Mouse (Mus musculus): ENCODE results near the gene Cry2. TPM values are rescaled to one million over a fixed set of nuclear protein-coding genes. Genes with fewer than 3 reads are reported as not detected.
A peak's percentile ranks its signal among the peaks of the same experiment; 100 is the strongest.
"Not testable (repeated sequence)": the region's sequence is repeated elsewhere in the genome, so short reads cannot be mapped to it uniquely, and the experiment has no call there.

Cry2 gene
- polyA plus RNA-seq, 1 experiment from 2014 or later, result 36.6 TPM

DNA sequence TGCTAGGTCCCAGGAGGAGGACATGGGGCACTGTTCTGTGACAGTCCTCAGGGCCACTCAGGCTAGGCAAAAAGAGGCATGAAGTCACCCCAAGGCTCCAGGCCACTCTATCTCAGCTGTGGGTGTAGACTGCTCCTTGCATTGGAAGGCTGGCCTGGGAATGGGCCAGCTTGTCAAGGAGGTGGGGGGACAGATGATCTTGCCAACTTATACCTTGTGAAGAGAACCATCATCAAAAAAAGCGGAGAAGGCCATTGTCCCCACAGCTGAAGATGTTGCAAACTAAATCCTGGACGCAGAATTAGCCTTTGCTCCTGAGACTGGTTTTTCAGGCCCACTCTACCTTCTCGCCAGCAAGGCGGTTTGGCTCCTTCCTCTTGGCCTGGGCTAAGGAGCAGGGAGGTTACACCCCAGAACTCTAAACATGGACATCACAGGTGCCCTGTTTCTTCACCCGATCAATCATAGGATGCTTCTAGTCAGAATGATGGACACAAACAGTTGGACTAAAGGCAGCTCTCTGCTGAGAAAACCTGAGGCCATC, 30.0 kb downstream of the Cry2 start:
- H3K4me2 ChIP-seq (replicated peaks; ENCODE audit: low read depth, low read length), result no peak overlapping the region
- WGBS, result 92% methylated on average over 5 of the region's 5 CpGs
- no peak for TF ChIP-seq CTCF (IDR thresholded peaks at IDR 0.05)
- ATAC-seq (no peak), DNase-seq (ENCODE audit: low spot score) (no peak)
- H3K4me1 ChIP-seq (ENCODE audit: insufficient read depth, low read depth, low read length), result no peaks in the 10 kb centered on the region; the same call in 1 of the 2 replicates
- H3K36me3 ChIP-seq (ENCODE audit: insufficient read depth, low read length), result peaks cover 44% of the 10 kb centered on the region
- H3K9ac ChIP-seq (replicated peaks; ENCODE audit: low read depth), result no peak overlapping the region
- H3K4me3 ChIP-seq (ENCODE audit: low read depth, low read length), result no peak overlapping the region
- no peak overlapping the region for H3K27ac ChIP-seq (ENCODE audit: low read length)
- H3K27me3 ChIP-seq (replicated peaks; ENCODE audit: insufficient read depth, low read length), result peaks cover 7% of the 10 kb centered on the region; the same call in 1 of the 2 replicates
- no peaks in the 10 kb centered on the region for H3K9me3 ChIP-seq (ENCODE audit: low read length)

DNA sequence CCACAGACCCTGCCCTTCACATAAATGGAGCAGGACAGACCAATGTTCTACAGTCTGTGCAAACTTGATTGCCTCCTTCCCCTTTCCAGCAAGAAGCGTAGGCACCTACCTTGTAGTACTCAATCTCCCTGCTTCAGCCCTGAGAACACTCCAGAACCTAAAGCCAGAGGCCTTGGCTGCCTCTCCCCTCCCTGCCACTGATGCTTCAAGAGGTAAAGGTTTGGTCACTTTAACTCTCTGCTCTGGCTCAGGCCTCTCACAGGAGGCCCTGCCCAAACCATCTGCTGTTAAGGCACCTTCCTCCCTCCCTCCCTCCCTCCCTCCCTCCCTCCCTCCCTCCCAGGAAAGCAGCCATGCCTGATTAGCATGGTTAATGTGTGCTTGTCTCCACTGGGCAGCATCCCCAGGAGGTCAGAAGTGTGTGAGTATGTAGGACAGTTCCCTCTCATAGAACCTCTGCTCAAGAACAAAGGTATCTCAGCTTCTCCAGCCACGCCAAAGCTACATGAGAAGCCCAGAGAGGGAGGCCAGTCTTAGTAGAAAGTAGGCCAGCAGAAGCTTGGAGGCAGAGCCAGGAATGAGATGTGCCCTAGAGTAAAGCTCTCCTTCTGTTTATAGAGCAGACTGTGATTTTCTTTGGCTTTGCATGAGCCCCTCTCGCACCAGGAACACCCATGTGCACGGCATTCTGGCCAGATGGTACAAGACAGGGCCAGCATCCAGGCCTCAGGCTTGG, 31.1 kb downstream of the Cry2 start:
- no peak overlapping the region for H3K4me2 ChIP-seq (replicated peaks; ENCODE audit: low read depth, low read length)
- H3K27ac ChIP-seq (ENCODE audit: low read length), result no peak overlapping the region
- TF ChIP-seq CTCF (IDR thresholded peaks at IDR 0.05), result no peak
- TF ChIP-seq EP300 (IDR thresholded peaks at IDR 0.05), result no peak
- no peak overlapping the region for H3K9ac ChIP-seq (replicated peaks; ENCODE audit: low read depth)
- H3K9me3 ChIP-seq (ENCODE audit: low read length), result no peaks in the 10 kb centered on the region
- whole genome bisulfite sequencing, result 58% methylated on average over 4 of the region's 4 CpGs
- DNase-seq (ENCODE audit: low spot score), result no peak
- peaks cover 34% of the 10 kb centered on the region for H3K36me3 ChIP-seq (ENCODE audit: insufficient read depth, low read length)
- H3K27me3 ChIP-seq (replicated peaks; ENCODE audit: insufficient read depth, low read length), result peaks cover 7% of the 10 kb centered on the region; the same call in 1 of the 2 replicates
- H3K4me3 ChIP-seq (ENCODE audit: low read depth, low read length), result no peak overlapping the region
- peak; percentile 5; the same call in 1 of the 2 replicates for ATAC-seq
- H3K4me1 ChIP-seq (ENCODE audit: insufficient read depth, low read depth, low read length), result no peaks in the 10 kb centered on the region; the same call in 1 of the 2 replicates

DNA sequence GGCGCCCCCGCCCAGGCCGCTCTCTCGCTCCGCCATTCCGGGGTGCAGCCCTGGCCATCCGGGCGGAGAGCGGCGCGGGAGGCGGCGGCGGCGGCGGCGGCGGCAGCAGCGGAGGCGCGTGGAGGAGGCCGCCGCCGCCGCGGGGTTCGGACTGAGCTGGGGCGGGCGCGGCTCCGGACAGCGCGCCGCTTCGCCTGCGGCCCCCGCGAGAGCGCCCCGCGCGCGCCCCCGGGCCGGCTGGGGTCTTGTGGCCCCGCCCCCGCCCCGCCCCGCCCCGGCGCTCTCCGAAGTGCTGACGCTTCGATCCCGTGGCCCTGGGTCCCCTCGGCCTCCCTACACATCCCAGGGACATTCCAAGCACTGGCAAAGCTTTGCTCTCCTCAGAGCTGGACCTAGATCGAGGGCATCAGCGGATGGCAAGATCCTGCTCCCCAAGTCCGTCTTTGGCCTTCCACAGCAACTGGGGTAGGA, 32.7 kb downstream of the Cry2 start, which contains the start of gene Mapk8ip1:
Gene Mapk8ip1, minus strand, starts transcription at position 173 of the 471 bp plus-strand sequence.
- H3K4me3 ChIP-seq (ENCODE audit: low read depth, low read length), result peak within 1 kb of the TSS; percentile 46
- H3K36me3 ChIP-seq (ENCODE audit: insufficient read depth, low read length), result peaks cover 21% of the 10 kb centered on the region
- no peaks in the 10 kb centered on the region; the same call in 1 of the 2 replicates for H3K4me1 ChIP-seq (ENCODE audit: insufficient read depth, low read depth, low read length)
- peak within 1 kb of the TSS; percentile 85 for H3K4me2 ChIP-seq (replicated peaks; ENCODE audit: low read depth, low read length)
- H3K9me3 ChIP-seq (ENCODE audit: low read length), result no peaks in the 10 kb centered on the region
- TF ChIP-seq EP300 (IDR thresholded peaks at IDR 0.05), result no peak
- H3K9ac ChIP-seq (replicated peaks; ENCODE audit: low read depth), result peak within 1 kb of the TSS; percentile 20; the same call in 1 of the 2 replicates
- 4% methylated on average over 21 of the region's 59 CpGs for WGBS
- ATAC-seq, result peak; percentile 76
- H3K27ac ChIP-seq (ENCODE audit: low read length), result no peak within 1 kb of the TSS
- peaks cover 7% of the 10 kb centered on the region; the same call in 1 of the 2 replicates for H3K27me3 ChIP-seq (replicated peaks; ENCODE audit: insufficient read depth, low read length)
- DNase-seq (ENCODE audit: low spot score), result peak; percentile 28

DNA sequence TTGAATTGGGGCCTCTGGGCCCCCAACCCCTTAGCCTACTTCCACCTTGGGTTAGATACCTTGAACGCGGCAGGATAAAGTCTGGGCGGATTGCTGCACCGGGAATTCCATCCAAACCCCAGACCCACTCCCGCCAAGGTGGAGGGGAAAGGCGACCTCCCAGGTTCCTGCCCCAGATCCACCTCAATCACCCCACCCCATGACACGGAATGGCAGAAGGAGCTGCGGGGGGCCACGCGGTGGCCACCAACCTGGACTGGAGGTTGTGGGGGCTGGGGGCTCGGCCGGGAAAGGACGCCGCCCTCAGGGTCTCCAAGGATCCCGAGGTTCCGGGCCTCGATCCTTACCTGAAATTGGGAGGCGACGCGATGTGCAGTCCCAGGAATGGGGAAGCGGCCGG, 33.2 kb downstream of the Cry2 start:
- 4% methylated on average over 12 of the region's 22 CpGs for WGBS
- Histone ChIP-seq H3K36me3 (ENCODE audit: insufficient read depth, low read length) (peaks cover 17% of the 10 kb centered on the region), H3K4me3 (ENCODE audit: low read depth, low read length) (peak overlapping the region; percentile 46), H3K27ac (ENCODE audit: low read length) (no peak overlapping the region), H3K9ac (replicated peaks; ENCODE audit: low read depth) (peak overlapping the region; percentile 20; the same call in 1 of the 2 replicates), H3K9me3 (ENCODE audit: low read length) (no peaks in the 10 kb centered on the region), H3K4me1 (ENCODE audit: insufficient read depth, low read depth, low read length) (no peaks in the 10 kb centered on the region; the same call in 1 of the 2 replicates), H3K4me2 (replicated peaks; ENCODE audit: low read depth, low read length) (peak overlapping the region; percentile 85), H3K27me3 (replicated peaks; ENCODE audit: insufficient read depth, low read length) (peaks cover 7% of the 10 kb centered on the region; the same call in 1 of the 2 replicates)
- TF ChIP-seq CTCF (IDR thresholded peaks at IDR 0.05), result no peak
- TF ChIP-seq EP300 (IDR thresholded peaks at IDR 0.05), result no peak
- DNase-seq (ENCODE audit: low spot score) (no peak), ATAC-seq (no peak)

DNA sequence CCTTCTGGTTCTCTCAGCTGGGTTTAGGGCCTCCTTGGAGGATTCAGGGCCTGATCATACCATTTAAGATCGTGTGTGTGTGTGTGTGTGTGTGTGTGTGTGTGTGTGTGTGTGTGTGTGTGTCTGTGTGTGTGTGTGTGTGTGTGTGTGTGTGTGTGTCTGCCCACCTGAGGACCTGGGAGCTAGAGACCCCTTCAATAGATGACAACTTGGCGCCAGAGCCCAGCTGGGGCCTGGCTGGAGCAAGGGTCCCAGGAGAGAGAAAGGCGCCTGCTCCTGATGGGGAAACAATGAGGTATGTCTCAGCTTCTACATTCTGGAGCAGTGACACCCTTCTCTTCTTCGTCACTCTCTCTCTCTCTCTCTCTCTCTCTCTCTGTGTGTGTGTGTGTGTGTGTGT, 34.0 kb downstream of the Cry2 start:
- H3K36me3 ChIP-seq (ENCODE audit: insufficient read depth, low read length), result peaks cover 11% of the 10 kb centered on the region; the same call in 1 of the 2 replicates
- not testable (repeated sequence) for H3K9ac ChIP-seq (replicated peaks; ENCODE audit: low read depth); H3K9me3 ChIP-seq (ENCODE audit: low read length); H3K4me2 ChIP-seq (replicated peaks; ENCODE audit: low read depth, low read length); H3K27me3 ChIP-seq (replicated peaks; ENCODE audit: insufficient read depth, low read length); H3K4me3 ChIP-seq (ENCODE audit: low read depth, low read length); H3K27ac ChIP-seq (ENCODE audit: low read length); H3K4me1 ChIP-seq (ENCODE audit: insufficient read depth, low read depth, low read length); DNase-seq (ENCODE audit: low spot score); ATAC-seq
- whole genome bisulfite sequencing, result 100% methylated on average over 2 of the region's 4 CpGs

DNA sequence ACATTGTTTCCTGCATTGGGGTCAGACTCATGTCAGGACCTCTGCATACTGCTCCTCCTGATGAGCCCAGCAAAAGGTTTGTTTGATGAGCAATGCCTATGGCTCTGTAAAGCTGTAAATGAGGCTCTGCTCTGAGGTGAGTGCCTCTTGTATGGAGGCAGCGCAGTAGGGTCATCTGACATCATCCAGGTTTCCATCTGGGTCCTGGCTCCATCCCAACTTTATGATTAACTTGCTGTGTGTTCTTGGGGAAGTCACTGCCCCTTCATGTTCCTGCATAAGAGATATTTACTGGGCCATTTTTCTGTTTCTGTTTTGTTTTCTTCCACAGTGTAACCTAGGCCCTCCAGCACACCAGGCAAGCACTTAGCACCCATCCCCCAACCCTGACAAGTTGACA, 36.4 kb downstream of the Cry2 start:
- H3K9me3 ChIP-seq (ENCODE audit: low read length), result no peaks in the 10 kb centered on the region

More for the DNA sequence above, 36.4 kb downstream of the Cry2 start:
- Histone ChIP-seq H3K4me3 (ENCODE audit: low read depth, low read length) (no peak overlapping the region), H3K4me1 (ENCODE audit: insufficient read depth, low read depth, low read length) (no peaks in the 10 kb centered on the region; the same call in 1 of the 2 replicates), H3K9ac (replicated peaks; ENCODE audit: low read depth) (no peak overlapping the region), H3K4me2 (replicated peaks; ENCODE audit: low read depth, low read length) (no peak overlapping the region), H3K36me3 (ENCODE audit: insufficient read depth, low read length) (no peaks in the 10 kb centered on the region), H3K27ac (ENCODE audit: low read length) (no peak overlapping the region), H3K27me3 (replicated peaks; ENCODE audit: insufficient read depth, low read length) (peaks cover 7% of the 10 kb centered on the region; the same call in 1 of the 2 replicates)
- DNase-seq (ENCODE audit: low spot score) (no peak), ATAC-seq (no peak)
- WGBS, result 78% methylated on average over 1 of the region's 1 CpGs
- no peak for TF ChIP-seq CTCF (IDR thresholded peaks at IDR 0.05)
- TF ChIP-seq EP300 (IDR thresholded peaks at IDR 0.05), result no peak

Data from lung, postnatal 0 days (tissue).